Mouse (Mus musculus): Measurements from ENCODE around the gene Prima1. TPM values are rescaled to one million over a fixed set of nuclear protein-coding genes. Genes with fewer than 3 reads are reported as not detected.

Gene Prima1
- polyA plus RNA-seq, 1 experiment from 2014 or later: 2.9 TPM

GRCm38 (mm10) chr12:103187020-103187419 lies 54.9 kb downstream of the Prima1 start:
- no peak overlapping the region for H3K4me2 ChIP-seq (replicated peaks)
- peaks cover 5% of the 10 kb centered on the region; the same call in 1 of the 2 replicates for H3K27me3 ChIP-seq
- H3K9me3 ChIP-seq: no peaks in the 10 kb centered on the region
- no peak overlapping the region for H3K9ac ChIP-seq (replicated peaks)
- H3K4me1 ChIP-seq: peaks cover 10% of the 10 kb centered on the region; the same call in 1 of the 2 replicates
- H3K36me3 ChIP-seq: peaks cover 6% of the 10 kb centered on the region; the same call in 1 of the 2 replicates
- no peak for ATAC-seq (ENCODE audit: low FRiP score, low read depth)
- WGBS: 89% methylated on average over 7 of the region's 7 CpGs
- H3K27ac ChIP-seq (replicated peaks): no peak overlapping the region
- H3K4me3 ChIP-seq: no peak overlapping the region

GRCm38 (mm10) chr12:103183057-103183456 lies 58.9 kb downstream of the Prima1 start:
- H3K9me3 ChIP-seq: no peaks in the 10 kb centered on the region
- H3K27ac ChIP-seq (replicated peaks): no peak overlapping the region
- 16% methylated on average over 7 of the region's 7 CpGs for WGBS
- H3K4me2 ChIP-seq (replicated peaks): 0 out of 2 replicates have a peak overlapping the region, but pooled peaks have one; percentile 19
- H3K9ac ChIP-seq (replicated peaks): no peak overlapping the region
- no peaks in the 10 kb centered on the region for H3K4me1 ChIP-seq
- peaks cover 6% of the 10 kb centered on the region; the same call in 1 of the 2 replicates for H3K36me3 ChIP-seq
- ATAC-seq (ENCODE audit: low FRiP score, low read depth): peak; percentile 56; the same call in 1 of the 2 replicates
- no peak overlapping the region for H3K4me3 ChIP-seq
- no peaks in the 10 kb centered on the region for H3K27me3 ChIP-seq

GRCm38 (mm10) chr12:103168892-103169291 lies 73.1 kb downstream of the Prima1 start:
- ATAC-seq (ENCODE audit: low FRiP score, low read depth): no peak
- Histone ChIP-seq H3K27ac (replicated peaks) (no peak overlapping the region), H3K36me3 (peaks cover 35% of the 10 kb centered on the region), H3K9me3 (no peaks in the 10 kb centered on the region), H3K4me1 (peaks cover 25% of the 10 kb centered on the region), H3K9ac (replicated peaks) (no peak overlapping the region), H3K4me3 (no peak overlapping the region), H3K4me2 (replicated peaks) (no peak overlapping the region), H3K27me3 (peaks cover 5% of the 10 kb centered on the region; the same call in 1 of the 2 replicates)
- WGBS: 82% methylated on average over 12 of the region's 12 CpGs

- no peak overlapping the region for H3K4me3 ChIP-seq
- H3K4me2 ChIP-seq (replicated peaks): peak overlapping the region; percentile 9; the same call in 1 of the 2 replicates
- H3K27me3 ChIP-seq: peaks cover 5% of the 10 kb centered on the region; the same call in 1 of the 2 replicates
- H3K9ac ChIP-seq (replicated peaks): no peak overlapping the region
- peaks cover 25% of the 10 kb centered on the region for H3K4me1 ChIP-seq
- peak; percentile 92 for ATAC-seq (ENCODE audit: low FRiP score, low read depth)
- no peaks in the 10 kb centered on the region for H3K9me3 ChIP-seq
- peak overlapping the region; percentile 83 for H3K27ac ChIP-seq (replicated peaks)
- H3K36me3 ChIP-seq: peaks cover 23% of the 10 kb centered on the region; the same call in 1 of the 2 replicates
- 22% methylated on average over 14 of the region's 14 CpGs for WGBS
Observed at GRCm38 (mm10) chr12:103164101-103165030, 77.6 kb downstream of the Prima1 start.

GRCm38 (mm10) chr12:103163596-103163995 lies 78.4 kb downstream of the Prima1 start:
- no peaks in the 10 kb centered on the region for H3K9me3 ChIP-seq
- peak overlapping the region; percentile 83 for H3K27ac ChIP-seq (replicated peaks)
- WGBS: 55% methylated on average over 10 of the region's 10 CpGs

GRCm38 (mm10) chr12:103160721-103161120 lies 81.2 kb downstream of the Prima1 start:
- Histone ChIP-seq H3K27me3 (no peaks in the 10 kb centered on the region), H3K9me3 (no peaks in the 10 kb centered on the region), H3K27ac (replicated peaks) (no peak overlapping the region), H3K4me1 (peaks cover 46% of the 10 kb centered on the region), H3K36me3 (peaks cover 10% of the 10 kb centered on the region; the same call in 1 of the 2 replicates), H3K4me2 (replicated peaks) (no peak overlapping the region), H3K4me3 (no peak overlapping the region), H3K9ac (replicated peaks) (no peak overlapping the region)
- no peak for ATAC-seq (ENCODE audit: low FRiP score, low read depth)
- 90% methylated on average over 4 of the region's 4 CpGs for WGBS

More at GRCm38 (mm10) chr12:103163596-103163995, 78.4 kb downstream of the Prima1 start:
- H3K4me2 ChIP-seq (replicated peaks): no peak overlapping the region; the same call in 1 of the 2 replicates
- H3K36me3 ChIP-seq: peaks cover 22% of the 10 kb centered on the region; the same call in 1 of the 2 replicates
- no peak overlapping the region for H3K9ac ChIP-seq (replicated peaks)
- H3K4me3 ChIP-seq: no peak overlapping the region
- H3K27me3 ChIP-seq: peaks cover 5% of the 10 kb centered on the region; the same call in 1 of the 2 replicates
- no peak for ATAC-seq (ENCODE audit: low FRiP score, low read depth)
- H3K4me1 ChIP-seq: peaks cover 29% of the 10 kb centered on the region

- no peak for ATAC-seq (ENCODE audit: low FRiP score, low read depth)
- Histone ChIP-seq H3K4me2 (replicated peaks) (no peak overlapping the region), H3K4me1 (peaks cover 29% of the 10 kb centered on the region), H3K9ac (replicated peaks) (no peak overlapping the region), H3K4me3 (no peak overlapping the region), H3K27me3 (no peaks in the 10 kb centered on the region), H3K36me3 (peaks cover 9% of the 10 kb centered on the region; the same call in 1 of the 2 replicates), H3K9me3 (no peaks in the 10 kb centered on the region), H3K27ac (replicated peaks) (no peak overlapping the region)
- 72% methylated on average over 8 of the region's 8 CpGs for WGBS
Observed at GRCm38 (mm10) chr12:103159016-103159415, 82.9 kb downstream of the Prima1 start.

GRCm38 (mm10) chr12:103157129-103157910 lies 84.6 kb downstream of the Prima1 start:
- Histone ChIP-seq H3K4me3 (no peak overlapping the region), H3K4me1 (peaks cover 22% of the 10 kb centered on the region), H3K9me3 (no peaks in the 10 kb centered on the region), H3K4me2 (replicated peaks) (no peak overlapping the region), H3K27me3 (no peaks in the 10 kb centered on the region), H3K9ac (replicated peaks) (0 out of 2 replicates have a peak overlapping the region, but pooled peaks have one; percentile 11), H3K27ac (replicated peaks) (peak overlapping the region; percentile 56), H3K36me3 (peaks cover 7% of the 10 kb centered on the region; the same call in 1 of the 2 replicates)
- WGBS: 59% methylated on average over 16 of the region's 18 CpGs
- ATAC-seq (ENCODE audit: low FRiP score, low read depth): 0 out of 2 replicates have a peak, but pooled peaks have one; percentile 50

GRCm38 (mm10) chr12:103155406-103155805 lies 86.5 kb downstream of the Prima1 start:
- no peak overlapping the region for H3K9ac ChIP-seq (replicated peaks)
- H3K4me2 ChIP-seq (replicated peaks): no peak overlapping the region
- no peaks in the 10 kb centered on the region for H3K27me3 ChIP-seq
- no peak overlapping the region for H3K27ac ChIP-seq (replicated peaks)
- peaks cover 22% of the 10 kb centered on the region for H3K4me1 ChIP-seq
- no peaks in the 10 kb centered on the region for H3K9me3 ChIP-seq
- peaks cover 4% of the 10 kb centered on the region; the same call in 1 of the 2 replicates for H3K36me3 ChIP-seq
- no peak overlapping the region for H3K4me3 ChIP-seq
- 68% methylated on average over 3 of the region's 3 CpGs for WGBS
- ATAC-seq (ENCODE audit: low FRiP score, low read depth): peak; percentile 57; the same call in 1 of the 2 replicates

GRCm38 (mm10) chr12:103154927-103155326 lies 87.0 kb downstream of the Prima1 start:
- WGBS: 79% methylated on average over 2 of the region's 2 CpGs
- Histone ChIP-seq H3K9ac (replicated peaks) (no peak overlapping the region), H3K36me3 (peaks cover 4% of the 10 kb centered on the region; the same call in 1 of the 2 replicates), H3K4me1 (peaks cover 22% of the 10 kb centered on the region), H3K4me2 (replicated peaks) (no peak overlapping the region), H3K9me3 (no peaks in the 10 kb centered on the region), H3K4me3 (no peak overlapping the region), H3K27ac (replicated peaks) (no peak overlapping the region), H3K27me3 (no peaks in the 10 kb centered on the region)
- ATAC-seq (ENCODE audit: low FRiP score, low read depth): no peak

- no peak for ATAC-seq (ENCODE audit: low FRiP score, low read depth)
- Histone ChIP-seq H3K9me3 (peaks cover 7% of the 10 kb centered on the region; the same call in 1 of the 2 replicates), H3K27me3 (no peaks in the 10 kb centered on the region), H3K4me3 (no peak overlapping the region), H3K9ac (replicated peaks) (no peak overlapping the region), H3K27ac (replicated peaks) (no peak overlapping the region), H3K4me1 (no peaks in the 10 kb centered on the region), H3K36me3 (peaks cover 28% of the 10 kb centered on the region), H3K4me2 (replicated peaks) (no peak overlapping the region)
- WGBS: 86% methylated on average over 2 of the region's 2 CpGs
Observed at GRCm38 (mm10) chr12:103150247-103150646, 91.7 kb downstream of the Prima1 start.

Data from midbrain, embryonic 12.5 days (tissue).